Mouse (Mus musculus) hindbrain, embryonic 16.5 days (tissue): ENCODE data around the gene Sytl3. TPM values are rescaled to one million over a fixed set of nuclear protein-coding genes. Genes with fewer than 3 reads are reported as not detected.

ENCODE experiments used
- ATAC-seq: fragments of 200-750 bp; cut with Nextera tagmentation; 2 replicates; pipeline ENCODE4 v1.8.0; 2017; ENCODE audit warnings: moderate TSS enrichment, moderate library complexity
- H3K27ac ChIP-seq: fragments of 300-500 bp; sonication (generic); 2 replicates; pipeline ENCODE4 v1.5.1; 2014; ENCODE audit warnings: low read depth, mild to moderate bottlenecking, control low read depth, low read length, moderate library complexity
- H3K27me3 ChIP-seq: fragments of 300-500 bp; sonication (generic); replicated peaks from 2 replicates; pipeline ENCODE4 v1.6.1; 2014; ENCODE audit warnings: low read length; ENCODE audit not compliant: control insufficient read depth, insufficient read depth
- H3K36me3 ChIP-seq: fragments of 300-500 bp; sonication (generic); 2 replicates; pipeline ENCODE4 v1.6.1; 2014; ENCODE audit warnings: mild to moderate bottlenecking, low read length, moderate library complexity, mixed read lengths; ENCODE audit not compliant: control insufficient read depth, insufficient read depth
- H3K4me1 ChIP-seq: fragments of 300-500 bp; sonication (generic); 2 replicates; pipeline ENCODE4 v1.6.1; 2014; ENCODE audit warnings: low read depth, low read length; ENCODE audit not compliant: control insufficient read depth, insufficient read depth
- H3K4me2 ChIP-seq: fragments of 300-500 bp; sonication (generic); 2 replicates; pipeline ENCODE4 v1.6.1; 2014; ENCODE audit warnings: mild to moderate bottlenecking, low read length, control low read depth, moderate library complexity
- H3K4me3 ChIP-seq: fragments of 300-500 bp; sonication (generic); 2 replicates; pipeline ENCODE4 v1.5.1; 2014; ENCODE audit warnings: mild to moderate bottlenecking, low read length, control low read depth, moderate library complexity
- H3K9ac ChIP-seq: fragments of 300-500 bp; sonication (generic); 2 replicates; pipeline ENCODE4 v1.6.1; 2014; ENCODE audit warnings: low read depth, mild to moderate bottlenecking, control low read depth, low read length, moderate library complexity
- H3K9me3 ChIP-seq: fragments of 300-500 bp; sonication (generic); 2 replicates; pipeline ENCODE4 v1.6.1; 2014; ENCODE audit warnings: mild to moderate bottlenecking, low read length, moderate library complexity; ENCODE audit not compliant: control insufficient read depth
- WGBS: fragments of 180-500 bp; shearing (Covaris S2); extraction: QIAGEN DNeasy Blood & Tissue Kit; methylation state at CpG from one replicate; pipeline ENCODE4 v1.1.7; 2014; 5-methylcytosine and 5-hydroxymethylcytosine counted together
- polyA plus RNA-seq: library from polyadenylated mRNA; unstranded; fragments of >200 nt; fragmentation: Nextera tagmentation; extraction: Ambion mirVana; gene quantifications from 2 replicates; pipeline ENCODE4 v1.2.1, GENCODE M21; 2015

Gene Sytl3
- polyA plus RNA-seq, 1 experiment from 2014 or later: 1.5 TPM

DNA sequence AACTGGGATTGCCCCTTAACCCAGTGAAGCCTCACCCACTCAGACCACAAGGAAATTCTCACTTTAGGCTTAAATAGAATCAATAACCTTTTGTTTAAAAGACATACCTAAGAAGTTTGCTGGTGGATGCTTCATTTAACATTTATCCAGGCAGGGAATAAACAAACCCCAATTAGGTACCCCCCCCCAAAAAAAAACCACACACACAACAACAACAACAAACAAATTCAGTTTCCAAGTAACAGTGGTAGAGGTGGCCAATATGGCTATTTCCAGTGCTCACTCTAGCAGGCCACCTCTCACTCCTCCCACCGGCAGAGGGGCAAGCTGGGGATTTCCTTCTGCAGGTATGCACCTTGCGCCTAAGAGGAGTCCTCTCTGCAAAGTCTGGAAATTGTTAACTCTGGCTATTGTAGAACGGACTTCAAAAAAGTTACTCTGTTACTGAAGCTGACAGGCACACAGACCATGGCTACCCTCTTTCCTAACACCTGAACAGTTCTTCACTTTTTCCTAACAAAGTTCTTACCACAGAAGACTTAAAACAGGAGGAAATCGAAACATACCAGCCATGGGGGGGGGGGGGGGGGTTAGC is 121.7 kb downstream of the Sytl3 start:
- WGBS: 53% methylated on average over 4 of the region's 4 CpGs
- Histone ChIP-seq H3K27ac (no peak overlapping the region), H3K27me3 (peaks cover 6% of the 10 kb centered on the region), H3K9me3 (no peaks in the 10 kb centered on the region), H3K9ac (no peak overlapping the region), H3K4me3 (peak overlapping the region; percentile 69), H3K36me3 (no peaks in the 10 kb centered on the region), H3K4me1 (peaks cover 16% of the 10 kb centered on the region), H3K4me2 (peak overlapping the region; percentile 82)
- no peak for ATAC-seq

DNA sequence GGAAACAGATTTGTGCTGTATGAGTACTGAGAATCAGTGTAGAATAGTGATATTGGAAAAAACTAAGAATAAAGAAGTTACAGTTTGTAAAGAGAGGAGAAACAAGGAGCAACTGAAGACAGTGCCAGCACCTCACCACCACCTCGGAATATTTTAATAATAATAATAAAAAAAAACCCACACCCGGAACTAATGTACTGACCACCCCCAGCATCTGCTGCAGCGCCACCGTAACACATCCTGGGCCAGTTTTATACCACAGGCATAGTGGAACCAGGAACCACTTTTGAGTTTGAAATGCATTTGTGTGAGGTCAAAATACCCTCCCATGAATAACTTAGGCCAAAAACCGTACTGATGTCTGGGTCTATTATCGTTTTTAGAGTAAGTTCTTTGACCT is 122.4 kb downstream of the Sytl3 start:
- peak overlapping the region; percentile 69 for H3K4me3 ChIP-seq
- H3K27ac ChIP-seq: no peak overlapping the region
- 0 out of 2 replicates have a peak overlapping the region, but pooled peaks have one; percentile 14 for H3K9ac ChIP-seq
- no peak for ATAC-seq
- 37% methylated on average over 6 of the region's 6 CpGs for WGBS
- H3K27me3 ChIP-seq: peaks cover 6% of the 10 kb centered on the region
- H3K9me3 ChIP-seq: no peaks in the 10 kb centered on the region
- peaks cover 16% of the 10 kb centered on the region for H3K4me1 ChIP-seq
- peak overlapping the region; percentile 42 for H3K4me2 ChIP-seq
- H3K36me3 ChIP-seq: no peaks in the 10 kb centered on the region

DNA sequence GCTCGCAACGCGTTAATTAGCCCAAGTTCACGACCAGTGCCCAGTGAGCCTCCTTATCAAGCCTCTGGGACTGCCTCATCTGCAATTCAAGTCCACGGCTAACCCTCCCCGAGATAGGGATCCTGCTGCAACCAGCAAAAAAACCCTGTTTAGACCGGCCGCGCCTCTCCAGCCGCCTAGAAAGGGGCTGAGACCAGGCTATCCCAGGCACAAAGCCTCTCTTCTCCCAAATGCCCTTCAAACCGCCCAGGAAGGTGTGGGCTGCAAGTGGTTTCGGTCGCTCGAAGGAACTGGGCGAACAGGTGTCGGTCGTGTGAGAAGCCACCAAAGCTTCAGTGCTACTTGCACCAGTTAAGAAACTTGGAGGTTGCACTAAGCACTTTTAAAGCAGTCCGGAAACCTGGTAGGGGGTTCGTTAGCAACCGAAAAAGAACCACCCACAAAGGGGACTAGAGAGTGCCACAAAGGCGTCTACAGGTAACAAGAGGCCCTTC is 123.2 kb downstream of the Sytl3 start:
- Histone ChIP-seq H3K27me3 (peaks cover 6% of the 10 kb centered on the region), H3K36me3 (no peaks in the 10 kb centered on the region), H3K4me1 (peaks cover 16% of the 10 kb centered on the region), H3K9me3 (no peaks in the 10 kb centered on the region), H3K4me2 (peak overlapping the region; percentile 96), H3K4me3 (peak overlapping the region; percentile 69), H3K9ac (peak overlapping the region; percentile 75), H3K27ac (peak overlapping the region; percentile 69)
- ATAC-seq: no peak; the same call in 1 of the 2 replicates
- WGBS: under 1% methylated on average over 21 of the region's 21 CpGs

DNA sequence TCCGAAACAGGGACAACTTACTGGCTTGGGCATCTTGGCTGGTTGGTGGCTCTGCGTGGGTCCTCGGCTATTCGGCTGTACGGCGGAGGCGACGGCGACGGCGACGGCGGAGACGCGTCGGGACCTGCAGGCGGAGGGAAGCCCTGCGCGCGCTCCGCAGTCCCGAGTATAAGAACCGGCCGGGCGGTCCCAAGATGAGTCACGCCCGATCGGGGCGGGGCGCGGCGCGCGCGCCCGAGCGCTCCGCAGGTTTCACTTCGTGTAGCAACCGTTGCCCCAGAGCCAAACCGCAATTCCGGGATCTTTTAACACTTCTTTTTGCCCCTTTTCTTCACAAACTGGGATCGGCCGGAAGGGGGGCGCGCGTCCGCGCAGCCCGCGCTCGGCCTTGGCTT is 123.7 kb downstream of the Sytl3 start, which contains the start of gene Ezr:
Gene Ezr (minus strand): TSS at position 174 of the 395 bp plus-strand sequence.
- WGBS: 1% methylated on average over 43 of the region's 52 CpGs
- no peaks in the 10 kb centered on the region for H3K36me3 ChIP-seq
- ATAC-seq: peak; percentile 80
- peaks cover 6% of the 10 kb centered on the region for H3K27me3 ChIP-seq
- H3K9ac ChIP-seq: peak within 1 kb of the TSS; percentile 75
- H3K4me2 ChIP-seq: peak within 1 kb of the TSS; percentile 96
- peaks cover 16% of the 10 kb centered on the region for H3K4me1 ChIP-seq
- H3K4me3 ChIP-seq: peak within 1 kb of the TSS; percentile 69
- H3K9me3 ChIP-seq: no peaks in the 10 kb centered on the region
- peak within 1 kb of the TSS; percentile 69 for H3K27ac ChIP-seq

DNA sequence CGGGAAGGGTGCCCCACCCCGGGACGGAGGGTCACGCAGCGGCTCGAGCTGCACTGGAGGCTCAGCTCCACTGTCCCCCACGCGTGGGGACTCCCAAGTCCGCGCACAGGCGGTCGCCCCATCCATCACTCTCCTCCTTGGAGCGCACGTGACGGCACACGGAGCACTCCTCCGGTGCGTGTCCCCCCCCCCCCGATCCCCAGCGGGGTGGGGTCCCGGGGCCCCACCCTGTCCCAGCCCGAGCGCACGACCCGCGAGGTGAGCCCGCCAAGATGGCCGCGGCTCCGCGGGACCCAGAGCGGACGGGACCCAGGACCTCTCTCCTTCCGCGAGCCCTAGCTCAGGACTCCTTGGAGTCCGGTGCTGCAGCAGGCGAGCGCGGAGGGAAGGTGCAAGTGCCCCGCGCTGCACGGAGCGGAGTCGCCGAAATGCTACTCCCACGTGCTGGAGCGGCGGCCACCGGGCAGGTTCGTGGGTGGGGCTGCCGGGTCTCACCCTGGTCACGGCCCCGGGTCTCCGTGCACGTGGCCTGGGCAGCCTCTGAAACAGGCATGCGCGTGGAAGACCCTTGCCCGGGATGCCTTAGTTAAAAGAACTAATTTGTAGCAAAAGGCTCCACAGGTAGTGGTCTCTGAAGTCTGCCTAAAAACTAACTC is 124.2 kb downstream of the Sytl3 start:
- no peaks in the 10 kb centered on the region for H3K9me3 ChIP-seq
- peak overlapping the region; percentile 57 for H3K27ac ChIP-seq
- H3K36me3 ChIP-seq: no peaks in the 10 kb centered on the region
- H3K9ac ChIP-seq: peak overlapping the region; percentile 75
- peaks cover 16% of the 10 kb centered on the region for H3K4me1 ChIP-seq
- peak; percentile 64 for ATAC-seq
- under 1% methylated on average over 58 of the region's 58 CpGs for WGBS
- H3K27me3 ChIP-seq: peaks cover 6% of the 10 kb centered on the region
- peak overlapping the region; percentile 69 for H3K4me3 ChIP-seq
- peak overlapping the region; percentile 96 for H3K4me2 ChIP-seq

DNA sequence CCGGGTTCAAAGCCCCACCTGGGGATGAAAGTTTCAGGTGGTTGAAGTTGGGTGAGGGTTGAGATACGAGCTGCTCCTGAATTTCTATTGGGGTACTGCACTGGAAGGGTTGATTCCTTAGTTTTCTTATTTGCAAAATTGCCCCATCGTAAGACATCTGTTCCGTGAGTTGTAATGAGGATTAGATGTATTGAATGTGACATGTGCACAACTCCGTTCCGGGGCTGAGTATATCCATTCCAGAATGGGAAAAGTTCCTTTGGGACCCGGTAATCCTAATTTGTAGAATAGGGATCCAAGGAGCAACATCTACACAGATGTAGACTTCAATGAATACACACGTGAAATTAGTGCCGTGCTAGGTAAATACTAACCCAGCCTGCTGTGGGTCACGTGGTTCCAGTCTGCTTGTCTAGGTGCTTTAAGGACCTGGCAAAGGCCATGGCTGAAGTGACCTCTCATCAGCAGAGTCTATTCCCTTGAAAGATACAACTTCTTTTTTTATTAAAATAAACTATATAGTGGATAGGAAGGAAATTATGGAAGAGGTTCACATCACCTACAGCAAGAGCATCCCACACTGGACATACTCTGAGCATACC is 125.0 kb downstream of the Sytl3 start:
- H3K9me3 ChIP-seq: no peaks in the 10 kb centered on the region
- no peaks in the 10 kb centered on the region for H3K36me3 ChIP-seq
- 39% methylated on average over 10 of the region's 10 CpGs for WGBS
- peak overlapping the region; percentile 96 for H3K4me2 ChIP-seq
- H3K4me1 ChIP-seq: peaks cover 11% of the 10 kb centered on the region
- no peak overlapping the region; the same call in 1 of the 2 replicates for H3K4me3 ChIP-seq
- H3K9ac ChIP-seq: no peak overlapping the region
- ATAC-seq: no peak
- H3K27ac ChIP-seq: no peak overlapping the region
- peaks cover 6% of the 10 kb centered on the region for H3K27me3 ChIP-seq

DNA sequence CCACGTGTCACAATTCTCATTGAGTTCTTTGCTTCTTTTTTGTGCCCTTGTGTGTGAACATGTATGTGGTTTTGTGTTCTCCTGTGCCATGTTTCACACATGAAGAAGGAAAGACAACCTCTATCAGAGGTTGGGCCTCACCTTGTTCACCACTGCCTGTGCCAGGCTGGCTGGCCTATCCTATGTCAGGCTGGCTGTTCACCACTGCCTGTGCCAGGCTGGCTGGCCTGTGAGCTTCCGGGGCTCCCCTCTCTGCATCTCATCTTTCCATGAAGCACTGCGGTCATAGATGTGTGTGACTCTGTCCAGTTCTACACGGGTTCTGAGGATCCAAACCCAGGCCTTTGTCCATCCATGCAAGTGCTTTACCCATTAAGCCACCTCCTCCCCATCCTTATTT is 128.3 kb downstream of the Sytl3 start:
- H3K9me3 ChIP-seq: no peaks in the 10 kb centered on the region
- peaks cover 2% of the 10 kb centered on the region; the same call in 1 of the 2 replicates for H3K4me1 ChIP-seq
- H3K36me3 ChIP-seq: no peaks in the 10 kb centered on the region
- WGBS: 93% methylated on average over 4 of the region's 4 CpGs
- H3K9ac ChIP-seq: no peak overlapping the region
- H3K4me2 ChIP-seq: no peak overlapping the region
- no peak overlapping the region for H3K4me3 ChIP-seq
- no peaks in the 10 kb centered on the region for H3K27me3 ChIP-seq
- ATAC-seq: no peak
- no peak overlapping the region for H3K27ac ChIP-seq
